7 mouse cellular contexts compared by ENCODE assay signal in genomic region chr6:71909840-71910239, GRCm38 (mm10). TPM values are rescaled to one million over a fixed set of nuclear protein-coding genes. Genes with fewer than 3 reads are reported as not detected.
DNase-seq lines count a peak whose midpoint lies in the region; ATAC-seq and TF ChIP-seq lines count a peak whose summit lies in the region.

No protein-coding gene starts in this region.

- peaks cover 9% of the 10 kb centered on the region for H3K36me3 ChIP-seq in hindbrain, embryonic 16.5 days (ENCODE audit: control insufficient read depth, insufficient read depth, low read length)
- H3K36me3 ChIP-seq in midbrain, embryonic 14.5 days (ENCODE audit: control insufficient read depth, insufficient read depth, low read length): peaks cover 25% of the 10 kb centered on the region

- TF ChIP-seq CTCF in bone marrow macrophage, adult 2 months (IDR thresholded peaks at IDR 0.05; ENCODE audit: low read depth, low read length): no peak

- WGBS in hindbrain, embryonic 16.5 days: 73% methylated on average over 6 of the region's 6 CpGs
- 82% methylated on average over 6 of the region's 6 CpGs for WGBS in midbrain, embryonic 14.5 days

- TF ChIP-seq POLR2A in bone marrow macrophage, adult 2 months (IDR thresholded peaks at IDR 0.05; ENCODE audit: borderline replicate concordance, low read depth, low read length): no peak

- H3K9me3 ChIP-seq in hindbrain, embryonic 16.5 days (ENCODE audit: control insufficient read depth, low read length): no peaks in the 10 kb centered on the region
- H3K9me3 ChIP-seq in midbrain, embryonic 14.5 days (ENCODE audit: control insufficient read depth, low read length): no peaks in the 10 kb centered on the region

- no peak for ATAC-seq in hindbrain, embryonic 16.5 days
- ATAC-seq in midbrain, embryonic 14.5 days (ENCODE audit: low FRiP score, low TSS enrichment): no peak

- H3K4me2 ChIP-seq in hindbrain, embryonic 16.5 days (ENCODE audit: low read length): peak overlapping the region; percentile 91
- peak overlapping the region; percentile 83 for H3K4me2 ChIP-seq in midbrain, embryonic 14.5 days (ENCODE audit: low read length)

- peak overlapping the region; percentile 74 for H3K4me3 ChIP-seq in bone marrow macrophage, adult 2 months (ENCODE audit: insufficient read depth, low read length)
- H3K4me3 ChIP-seq in hindbrain, embryonic 16.5 days (ENCODE audit: low read length): peak overlapping the region; percentile 81; the same call in 1 of the 2 replicates
- peak overlapping the region; percentile 64; the same call in 1 of the 2 replicates for H3K4me3 ChIP-seq in midbrain, embryonic 14.5 days (replicated peaks; ENCODE audit: low read depth, low read length)

- H3K9ac ChIP-seq in hindbrain, embryonic 16.5 days (ENCODE audit: low read depth, low read length): no peak overlapping the region
- no peak overlapping the region for H3K9ac ChIP-seq in midbrain, embryonic 14.5 days (replicated peaks; ENCODE audit: low read length)

- peak; percentile 6 for DNase-seq in lung, postnatal 36 days
- DNase-seq in lung, postnatal 14 days: no peak
- DNase-seq in midbrain, embryonic 14.5 days: no peak
- DNase-seq in spleen, postnatal 4 days (ENCODE audit: low spot score in 2 of 2): no peak
- no peak for DNase-seq in gastrocnemius, adult 18-20 months (ENCODE audit: low spot score)

- no peak overlapping the region for H3K27ac ChIP-seq in bone marrow macrophage, adult 2 months (ENCODE audit: insufficient read depth, low read depth, low read length)
- H3K27ac ChIP-seq in hindbrain, embryonic 16.5 days (ENCODE audit: low read depth, low read length): no peak overlapping the region
- H3K27ac ChIP-seq in midbrain, embryonic 14.5 days (replicated peaks; ENCODE audit: low read depth, low read length): no peak overlapping the region

- H3K4me1 ChIP-seq in bone marrow macrophage, adult 2 months (ENCODE audit: control insufficient read depth, insufficient read depth, low read length): peaks cover 18% of the 10 kb centered on the region
- H3K4me1 ChIP-seq in hindbrain, embryonic 16.5 days (ENCODE audit: control insufficient read depth, insufficient read depth, low read depth, low read length): peaks cover 10% of the 10 kb centered on the region
- peaks cover 4% of the 10 kb centered on the region for H3K4me1 ChIP-seq in midbrain, embryonic 14.5 days (ENCODE audit: control insufficient read depth, insufficient read depth, low read length)

- H3K27me3 ChIP-seq in hindbrain, embryonic 16.5 days (replicated peaks; ENCODE audit: control insufficient read depth, insufficient read depth, low read length): no peaks in the 10 kb centered on the region
- H3K27me3 ChIP-seq in midbrain, embryonic 14.5 days (ENCODE audit: control insufficient read depth, insufficient read depth, low read length): no peaks in the 10 kb centered on the region

RNA-seq across cellular contexts. Expression of gene Polr1a, which starts 1.0 kb away (rescaled TPM):
- 6.2 and 7.9 TPM in 2 replicates for polyA plus RNA-seq in bone marrow macrophage, adult 2 months (2012; ENCODE audit: insufficient read depth, insufficient read length, missing spikeins)
- polyA plus RNA-seq in hindbrain, embryonic 16.5 days (2015; fragmentation: Nextera tagmentation; extraction: Ambion mirVana): 17.9 and 18.3 TPM in 2 replicates
- polyA plus RNA-seq in midbrain, embryonic 14.5 days (2014; fragmentation: Nextera tagmentation; extraction: Ambion mirVana): 11.7 and 17.4 TPM in 2 replicates
- total RNA-seq in gastrocnemius, adult 18-20 months (2021): 10 to 100 TPM; 35.9 to 36.4 TPM

RNA-seq across cellular contexts. Expression of gene Ptcd3, which starts 1.3 kb away (rescaled TPM):
- 29.0 and 30.2 TPM in 2 replicates for polyA plus RNA-seq in bone marrow macrophage, adult 2 months (2012; ENCODE audit: insufficient read depth, insufficient read length, missing spikeins)
- 72.9 and 83.9 TPM in 2 replicates for polyA plus RNA-seq in hindbrain, embryonic 16.5 days (2015; fragmentation: Nextera tagmentation; extraction: Ambion mirVana)
- polyA plus RNA-seq in midbrain, embryonic 14.5 days (2014; fragmentation: Nextera tagmentation; extraction: Ambion mirVana): 72.3 and 99.8 TPM in 2 replicates
- 10 to 100 TPM; 61.9 to 66.2 TPM for total RNA-seq in gastrocnemius, adult 18-20 months (2021)
